ENCODE assay signal across 11 mouse cellular contexts in the genomic region with DNA sequence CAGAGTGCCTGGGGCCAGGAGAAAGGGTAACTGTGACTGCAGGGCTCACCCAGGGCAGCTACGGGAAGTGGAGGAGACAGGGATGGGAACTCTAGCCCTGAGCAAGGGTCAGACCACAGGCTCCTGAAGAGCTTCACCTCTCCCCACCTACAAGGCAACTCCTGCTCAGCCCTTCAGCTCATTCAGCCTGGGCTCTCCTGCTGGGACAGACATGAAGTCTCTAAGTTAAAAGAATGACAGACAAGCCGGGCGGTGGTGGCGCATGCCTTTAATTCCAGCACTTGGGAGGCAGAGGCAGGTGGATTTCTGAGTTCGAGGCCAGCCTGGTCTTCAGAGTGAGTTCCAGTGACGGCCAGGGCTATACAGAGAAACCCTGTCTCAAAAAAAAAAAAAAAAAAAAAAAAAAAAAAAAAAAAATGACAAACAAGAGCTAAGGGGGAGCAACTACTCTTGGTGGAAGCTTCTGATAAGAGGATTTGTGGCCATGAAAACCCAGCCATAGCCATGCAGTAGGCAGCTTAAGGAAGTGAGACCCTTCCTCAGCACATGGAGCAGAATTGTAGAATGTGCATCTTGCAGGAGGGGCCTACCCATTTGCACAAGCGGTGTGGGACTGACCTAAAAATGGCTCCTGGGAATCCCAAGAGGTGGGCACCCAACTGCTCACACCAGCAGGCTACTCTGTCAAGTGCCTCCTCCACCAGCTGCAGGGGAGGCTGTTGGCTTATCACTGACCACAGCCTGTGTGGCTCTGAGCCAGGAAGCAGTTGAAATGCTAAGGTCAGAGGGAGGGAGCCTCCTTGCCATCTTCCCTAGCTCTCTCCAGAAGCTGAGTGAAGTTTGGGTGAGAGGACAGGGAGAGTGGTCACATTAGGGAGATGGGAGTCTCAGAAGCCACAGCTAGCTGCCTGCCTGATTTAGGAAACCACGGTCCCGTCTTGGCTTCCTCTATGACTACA. TPM values are rescaled to one million over a fixed set of nuclear protein-coding genes. Genes with fewer than 3 reads are reported as not detected.
DNase-seq lines count a peak whose midpoint lies in the region; ATAC-seq and TF ChIP-seq lines count a peak whose summit lies in the region.
"Had no signal": no experiment of that assay in that cellular context is flagged by ENCODE, and none has a peak within 500 bp of the region (broad histone marks: within the 10 kb centered on the region; RNA-seq: fewer than 3 reads in every experiment).

No protein-coding gene starts in this region.

- no peak overlapping the region for H3K4me2 ChIP-seq in stomach, embryonic 16.5 days (ENCODE audit: low read depth, low read length)
- H3K4me2 ChIP-seq in stomach, postnatal 0 days (replicated peaks; ENCODE audit: low read depth), result no peak overlapping the region
- H3K4me2 ChIP-seq in forebrain, embryonic 11.5 days (ENCODE audit: low read depth, low read length, severe bottlenecking), result no peak overlapping the region
- peak overlapping the region; percentile 32 for H3K4me2 ChIP-seq in liver, embryonic 15.5 days
- H3K4me2 ChIP-seq: limb, embryonic 15.5 days had no signal

- peaks cover 7% of the 10 kb centered on the region for H3K4me1 ChIP-seq in stomach, embryonic 16.5 days (ENCODE audit: control insufficient read depth, insufficient read depth, low read length)
- H3K4me1 ChIP-seq in stomach, postnatal 0 days (replicated peaks; ENCODE audit: control insufficient read depth, insufficient read depth), result no peaks in the 10 kb centered on the region
- peaks cover 15% of the 10 kb centered on the region; the same call in 1 of the 2 replicates for H3K4me1 ChIP-seq in forebrain, embryonic 11.5 days (replicated peaks; ENCODE audit: control insufficient read depth, insufficient read depth, low read length)
- peaks cover 68% of the 10 kb centered on the region for H3K4me1 ChIP-seq in liver, embryonic 15.5 days (replicated peaks)

- H3K36me3 ChIP-seq in stomach, embryonic 16.5 days (ENCODE audit: control insufficient read depth, insufficient read depth, low read length), result no peaks in the 10 kb centered on the region
- no peaks in the 10 kb centered on the region for H3K36me3 ChIP-seq in stomach, postnatal 0 days (ENCODE audit: control insufficient read depth, insufficient read depth, low read length)
- H3K36me3 ChIP-seq in forebrain, embryonic 11.5 days (ENCODE audit: control insufficient read depth, insufficient read depth, low read length), result no peaks in the 10 kb centered on the region
- H3K36me3 ChIP-seq in liver, embryonic 15.5 days (replicated peaks), result no peaks in the 10 kb centered on the region
- H3K36me3 ChIP-seq: limb, embryonic 15.5 days had no signal

- H3K4me3 ChIP-seq in stomach, embryonic 16.5 days (replicated peaks; ENCODE audit: low read length), result no peak overlapping the region
- no peak overlapping the region for H3K4me3 ChIP-seq in stomach, postnatal 0 days (ENCODE audit: low read depth, low read length)
- no peak overlapping the region for H3K4me3 ChIP-seq in forebrain, embryonic 11.5 days (ENCODE audit: low read depth, low read length)
- H3K4me3 ChIP-seq in liver, embryonic 15.5 days (replicated peaks), result no peak overlapping the region
- H3K4me3 ChIP-seq: limb, embryonic 15.5 days had no signal

- peaks cover 62% of the 10 kb centered on the region for H3K27me3 ChIP-seq in stomach, embryonic 16.5 days (ENCODE audit: control insufficient read depth, insufficient read depth, low read length)
- peaks cover 18% of the 10 kb centered on the region for H3K27me3 ChIP-seq in stomach, postnatal 0 days (ENCODE audit: control insufficient read depth, insufficient read depth, low read length)
- no peaks in the 10 kb centered on the region for H3K27me3 ChIP-seq in forebrain, embryonic 11.5 days (ENCODE audit: control insufficient read depth, insufficient read depth, low read length)
- peaks cover 64% of the 10 kb centered on the region for H3K27me3 ChIP-seq in liver, embryonic 15.5 days

- intact Hi-C loops in left cerebral cortex, postnatal 25 days (cut with DNase I), result no loop called here
- intact Hi-C loops in left cerebral cortex, postnatal 10 days (cut with DNase I), result no loop called here

- no peaks in the 10 kb centered on the region for H3K9me3 ChIP-seq in stomach, embryonic 16.5 days (replicated peaks; ENCODE audit: control insufficient read depth, low read length)
- H3K9me3 ChIP-seq in stomach, postnatal 0 days (ENCODE audit: control insufficient read depth, low read length), result no peaks in the 10 kb centered on the region
- H3K9me3 ChIP-seq in forebrain, embryonic 11.5 days (ENCODE audit: control insufficient read depth, low read length), result no peaks in the 10 kb centered on the region
- no peaks in the 10 kb centered on the region for H3K9me3 ChIP-seq in liver, embryonic 15.5 days (replicated peaks)
- H3K9me3 ChIP-seq: limb, embryonic 15.5 days had no signal

- no peak for TF ChIP-seq CTCF in stomach, postnatal 0 days (IDR thresholded peaks at IDR 0.05; ENCODE audit: low read depth)

- ATAC-seq in stomach, embryonic 16.5 days (ENCODE audit: insufficient read depth, low FRiP score), result peak; percentile 23; the same call in 1 of the 2 replicates
- ATAC-seq in stomach, postnatal 0 days (ENCODE audit: low FRiP score, low TSS enrichment), result no peak
- ATAC-seq in forebrain, embryonic 11.5 days (replicated peaks; ENCODE audit: low FRiP score), result no peak
- ATAC-seq in liver, embryonic 15.5 days (ENCODE audit: insufficient read depth), result peak; percentile 64

- no peak overlapping the region for H3K9ac ChIP-seq in stomach, embryonic 16.5 days (ENCODE audit: low read length)
- no peak overlapping the region for H3K9ac ChIP-seq in stomach, postnatal 0 days (ENCODE audit: low read length)
- H3K9ac ChIP-seq in forebrain, embryonic 11.5 days (ENCODE audit: low read length), result no peak overlapping the region
- H3K9ac ChIP-seq in liver, embryonic 15.5 days, result no peak overlapping the region
- H3K9ac ChIP-seq: limb, embryonic 15.5 days had no signal

- no peak for DNase-seq in stomach, postnatal 0 days (ENCODE audit: low spot score)
- peak; percentile 52 for DNase-seq in forebrain, embryonic 11.5 days (ENCODE audit: low spot score)
- peak; percentile 71 for DNase-seq in testis, postnatal 14 days (ENCODE audit: low spot score)
- DNase-seq in left cerebral cortex, postnatal 25 days (ENCODE audit: low spot score in 2 of 2), result no peak
- DNase-seq in left cerebral cortex, postnatal 10 days (ENCODE audit: extremely low spot score in 1 of 2, low spot score in 2 of 2), result no peak
- no peak for DNase-seq in cerebellum, adult 9-10 months
- DNase-seq: right cerebral cortex, postnatal 25 days had no signal

- 69% methylated on average over 9 of the region's 9 CpGs for WGBS in stomach, embryonic 16.5 days
- WGBS in stomach, postnatal 0 days, result 67% methylated on average over 9 of the region's 9 CpGs
- WGBS in forebrain, embryonic 11.5 days, result 80% methylated on average over 9 of the region's 9 CpGs
- WGBS in liver, embryonic 15.5 days (ENCODE audit: insufficient replicate concordance), result 32% methylated on average over 9 of the region's 9 CpGs

- H3K27ac ChIP-seq in stomach, embryonic 16.5 days (ENCODE audit: low read length), result no peak overlapping the region
- no peak overlapping the region for H3K27ac ChIP-seq in stomach, postnatal 0 days (replicated peaks)
- no peak overlapping the region for H3K27ac ChIP-seq in forebrain, embryonic 11.5 days (ENCODE audit: low read depth, low read length)
- H3K27ac ChIP-seq in liver, embryonic 15.5 days (replicated peaks), result no peak overlapping the region
- H3K27ac ChIP-seq: limb, embryonic 15.5 days had no signal

- no peak for TF ChIP-seq EP300 in stomach, postnatal 0 days (optimal IDR thresholded peaks at IDR 0.05)

RNA-seq across cellular contexts. Expression of a gene that starts 2.0 kb away (rescaled TPM):
- polyA plus RNA-seq in stomach, embryonic 16.5 days (2015; fragmentation: Nextera tagmentation; extraction: Ambion mirVana), result not detected in 2 replicates
- polyA plus RNA-seq in stomach, postnatal 0 days (2015; fragmentation: Nextera tagmentation; extraction: Ambion mirVana), result 0.05 TPM in 1 of 2 replicates, not detected in the other
- 0.16 and 0.31 TPM in 2 replicates for polyA plus RNA-seq in forebrain, embryonic 11.5 days (2014; fragmentation: Nextera tagmentation; extraction: Ambion mirVana)
- not detected in 2 replicates for polyA plus RNA-seq in liver, embryonic 15.5 days (2015; fragmentation: Nextera tagmentation; extraction: Ambion mirVana)
- total RNA-seq in left cerebral cortex, postnatal 25 days (2021), result under 1 TPM in 1 of 2 experiments, not detected in 1; 0.09 TPM
- not detected for total RNA-seq in left cerebral cortex, postnatal 10 days (2021)
- polyA plus RNA-seq: embryonic facial prominence, embryonic 11.5 days had no signal

RNA-seq across cellular contexts. Expression of a gene that starts 2.4 kb away (rescaled TPM):
- polyA plus RNA-seq in stomach, embryonic 16.5 days (2015; fragmentation: Nextera tagmentation; extraction: Ambion mirVana), result 46.7 and 50.2 TPM in 2 replicates
- 24.4 and 24.7 TPM in 2 replicates for polyA plus RNA-seq in stomach, postnatal 0 days (2015; fragmentation: Nextera tagmentation; extraction: Ambion mirVana)
- polyA plus RNA-seq in forebrain, embryonic 11.5 days (2014; fragmentation: Nextera tagmentation; extraction: Ambion mirVana), result 556 and 641 TPM in 2 replicates
- polyA plus RNA-seq in liver, embryonic 15.5 days (2015; fragmentation: Nextera tagmentation; extraction: Ambion mirVana), result 0.67 and 0.99 TPM in 2 replicates
- total RNA-seq in left cerebral cortex, postnatal 25 days (2021), result 100 to 1,000 TPM; 447 to 452 TPM
- 1,000 to 10,000 TPM; 1,287 to 1,390 TPM for total RNA-seq in left cerebral cortex, postnatal 10 days (2021)

RNA-seq across cellular contexts. Expression of a gene that starts 14.5 kb away (rescaled TPM):
- 27.0 and 30.5 TPM in 2 replicates for polyA plus RNA-seq in stomach, embryonic 16.5 days (2015; fragmentation: Nextera tagmentation; extraction: Ambion mirVana)
- polyA plus RNA-seq in stomach, postnatal 0 days (2015; fragmentation: Nextera tagmentation; extraction: Ambion mirVana), result 20.6 and 22.5 TPM in 2 replicates
- 46.3 and 48.1 TPM in 2 replicates for polyA plus RNA-seq in forebrain, embryonic 11.5 days (2014; fragmentation: Nextera tagmentation; extraction: Ambion mirVana)
- polyA plus RNA-seq in liver, embryonic 15.5 days (2015; fragmentation: Nextera tagmentation; extraction: Ambion mirVana), result 11.7 and 11.9 TPM in 2 replicates
- 10 to 100 TPM; 67.6 to 68.8 TPM for total RNA-seq in left cerebral cortex, postnatal 25 days (2021)
- 10 to 100 TPM; 75.4 to 77.6 TPM for total RNA-seq in left cerebral cortex, postnatal 10 days (2021)

RNA-seq across cellular contexts. Expression of a gene that starts 35.3 kb away (rescaled TPM):
- 167 and 177 TPM in 2 replicates for polyA plus RNA-seq in stomach, embryonic 16.5 days (2015; fragmentation: Nextera tagmentation; extraction: Ambion mirVana)
- polyA plus RNA-seq in stomach, postnatal 0 days (2015; fragmentation: Nextera tagmentation; extraction: Ambion mirVana), result 133 and 146 TPM in 2 replicates
- polyA plus RNA-seq in forebrain, embryonic 11.5 days (2014; fragmentation: Nextera tagmentation; extraction: Ambion mirVana), result 166 and 186 TPM in 2 replicates
- 50.6 and 54.5 TPM in 2 replicates for polyA plus RNA-seq in liver, embryonic 15.5 days (2015; fragmentation: Nextera tagmentation; extraction: Ambion mirVana)
- total RNA-seq in left cerebral cortex, postnatal 25 days (2021), result 100 to 1,000 TPM; 568 to 614 TPM
- total RNA-seq in left cerebral cortex, postnatal 10 days (2021), result 100 to 1,000 TPM; 498 to 558 TPM

Comparison
In these comparisons a context has a peak if more than half of its experiments do, and no peak if none do; other contexts are left out.
1. ATAC-seq: peak in stomach, embryonic 16.5 days (single experiment) and liver, embryonic 15.5 days (single experiment); none in stomach, postnatal 0 days (single experiment) and forebrain, embryonic 11.5 days (single experiment).
2. DNase-seq: peak in forebrain, embryonic 11.5 days (single experiment) and testis, postnatal 14 days (single experiment); none in stomach, postnatal 0 days (single experiment), left cerebral cortex, postnatal 25 days (0 of 2), left cerebral cortex, postnatal 10 days (0 of 2) and cerebellum, adult 9-10 months (single experiment).
3. RNA of a gene that starts 2.4 kb away (polyA plus RNA-seq): 556 to 641 TPM in forebrain, embryonic 11.5 days, 46.7 to 50.2 TPM in stomach, embryonic 16.5 days and 24.4 to 24.7 TPM in stomach, postnatal 0 days; 0.67 to 0.99 TPM in liver, embryonic 15.5 days; every median in the first group is over 10 times any median in the second.